Mouse (Mus musculus) cerebellum, adult 2 months (tissue): ENCODE measurements around the gene Bhlhe41.

Experiments used
- CTCF ChIP-seq: fragments of 200-500 bp; IDR thresholded peaks from 2 replicates; pipeline ENCODE4 v1.5.1; 2011; ENCODE audit warnings: low read depth, mild to moderate bottlenecking, control low read depth, low read length, moderate library complexity, borderline replicate concordance; ENCODE audit not compliant: insufficient read depth
- POLR2A ChIP-seq: fragments of 200-500 bp; IDR thresholded peaks from 2 replicates; pipeline ENCODE4 v1.6.1; 2011; ENCODE audit warnings: low read length, control low read depth, borderline replicate concordance; ENCODE audit not compliant: insufficient read depth

GRCm38 (mm10) chr6:145885069-145885468 lies 19.7 kb upstream of the Bhlhe41 start:
- no peak for TF ChIP-seq CTCF
- no peak for TF ChIP-seq POLR2A
